Mouse (Mus musculus) layer of hippocampus, adult 9-11 months (tissue): ENCODE results near the gene Olfr735.

ENCODE experiments used
- DNase-seq: peaks from one replicate; pipeline ENCODE4 v3.0.0; 2022

Gene Olfr735

GRCm38 (mm10) chr14:50348796-50349195 lies at the start of gene Olfr735:
Gene Olfr735 (minus strand): TSS chr14:50348872.
- DNase-seq: no peak

GRCm38 (mm10) chr14:50380863-50381262 lies 32.2 kb upstream of the Olfr735 start, which contains the start of gene Olfr736:
Gene Olfr736 (plus strand): TSS chr14:50381163.
- DNase-seq: no peak

GRCm38 (mm10) chr14:50363561-50363960 lies 14.9 kb upstream of the Olfr735 start:
- no peak for DNase-seq

GRCm38 (mm10) chr14:50360480-50360879 lies 11.8 kb upstream of the Olfr735 start:
- DNase-seq: no peak

GRCm38 (mm10) chr14:50357593-50357992 lies 8.9 kb upstream of the Olfr735 start, which contains the start of gene Tlr11:
Gene Tlr11 (plus strand): TSS chr14:50357914.
- DNase-seq: no peak

GRCm38 (mm10) chr14:50356725-50357124 lies 8.1 kb upstream of the Olfr735 start:
- DNase-seq: no peak

GRCm38 (mm10) chr14:50352438-50352837 lies 3.8 kb upstream of the Olfr735 start:
- no peak for DNase-seq

- DNase-seq: no peak
Observed at GRCm38 (mm10) chr14:50326661-50327060, 22.0 kb downstream of the Olfr735 start, which contains the start of gene Olfr734. Gene Olfr734 (minus strand): TSS chr14:50326761.

GRCm38 (mm10) chr14:50301422-50301821 lies 47.2 kb downstream of the Olfr735 start, which contains the start of gene Olfr733:
Gene Olfr733 (minus strand): TSS chr14:50301522.
- no peak for DNase-seq
